Mouse (Mus musculus) limb, embryonic 14.5 days (tissue): Measurements from ENCODE around the gene Hsd11b2. TPM values are rescaled to one million over a fixed set of nuclear protein-coding genes. Genes with fewer than 3 reads are reported as not detected.
A peak's percentile ranks its signal among the peaks of the same experiment; 100 is the strongest.

Experiments
- ATAC-seq: fragments of 200-750 bp; cut with Nextera tagmentation; 2 replicates; pipeline ENCODE4 v1.8.0; 2017; ENCODE audit warnings: low read depth, moderate number of reproducible peaks, moderate TSS enrichment; ENCODE audit not compliant: low FRiP score
- DNase-seq: peaks from one replicate; pipeline ENCODE4 v3.0.0-alpha.2; 2015; ENCODE audit warnings: low spot score
- H3K27ac ChIP-seq: fragments of 300-500 bp; sonication (generic); replicated peaks from 2 replicates; pipeline ENCODE4 v1.5.1; 2014; ENCODE audit warnings: low read depth, mild to moderate bottlenecking, low read length, moderate library complexity, mixed read lengths
- H3K27me3 ChIP-seq: fragments of 300-500 bp; sonication (generic); 2 replicates; pipeline ENCODE4 v1.6.1; 2014; ENCODE audit warnings: low read length, mixed read lengths; ENCODE audit not compliant: control insufficient read depth, insufficient read depth
- H3K36me3 ChIP-seq: fragments of 300-500 bp; sonication (generic); 2 replicates; pipeline ENCODE4 v1.6.1; 2014; ENCODE audit warnings: mild to moderate bottlenecking, low read length, moderate library complexity, mixed read lengths; ENCODE audit not compliant: control insufficient read depth, insufficient read depth
- H3K4me1 ChIP-seq: fragments of 300-500 bp; sonication (generic); 2 replicates; pipeline ENCODE4 v1.6.1; 2014; ENCODE audit warnings: antibody characterized with exemption, low read length, mixed read lengths; ENCODE audit not compliant: control insufficient read depth, insufficient read depth
- H3K4me2 ChIP-seq: fragments of 300-500 bp; sonication (generic); replicated peaks from 2 replicates; pipeline ENCODE4 v1.6.1; 2014; ENCODE audit warnings: low read depth, mild to moderate bottlenecking, low read length, moderate library complexity; ENCODE audit not compliant: severe bottlenecking
- H3K4me3 ChIP-seq: fragments of 300-500 bp; sonication (generic); replicated peaks from 2 replicates; pipeline ENCODE4 v1.5.1; 2014; ENCODE audit warnings: low read length
- H3K9ac ChIP-seq: fragments of 300-500 bp; sonication (generic); 2 replicates; pipeline ENCODE4 v1.6.1; 2014; ENCODE audit warnings: mild to moderate bottlenecking, low read depth, low read length, moderate library complexity; ENCODE audit not compliant: severe bottlenecking
- H3K9me3 ChIP-seq: fragments of 300-500 bp; sonication (generic); 2 replicates; pipeline ENCODE4 v1.6.1; 2016; ENCODE audit warnings: low read length; ENCODE audit not compliant: control insufficient read depth
- POLR2A ChIP-seq: fragments of 200-500 bp; IDR thresholded peaks from 2 replicates; pipeline ENCODE4 v1.8.0; 2012; ENCODE audit warnings: inconsistent platforms, mild to moderate bottlenecking, moderate library complexity, borderline replicate concordance; ENCODE audit not compliant: insufficient read depth, insufficient read length; ENCODE audit errors: extremely low read depth
- WGBS: fragments of 180-500 bp; shearing (Covaris S2); extraction: QIAGEN DNeasy Blood & Tissue Kit; methylation state at CpG from one replicate; pipeline ENCODE4 v1.1.7; 2014; 5-methylcytosine and 5-hydroxymethylcytosine counted together
- polyA plus RNA-seq, 2 experiments: library from polyadenylated mRNA; depleted of rRNA in 1 of 2; stranded (reverse) in 1 of 2; unstranded in 1 of 2; fragments of >200 nt; fragmentation: Nextera tagmentation in 1 of 2; extraction: Ambion mirVana in 1 of 2; gene quantifications; 2 replicates each; pipeline versions ENCODE4 v1.2.1 to v1.2.3; 2012 to 2014

Gene Hsd11b2
- polyA plus RNA-seq, 2 experiments: 1.7 to 3.3 TPM

- 47% methylated on average over 8 of the region's 8 CpGs for WGBS
- Histone ChIP-seq H3K27ac (no peak overlapping the region), H3K4me2 (no peak overlapping the region), H3K27me3 (no peaks in the 10 kb centered on the region), H3K4me3 (no peak overlapping the region), H3K9me3 (no peaks in the 10 kb centered on the region), H3K4me1 (peaks cover 34% of the 10 kb centered on the region), H3K36me3 (peaks cover 4% of the 10 kb centered on the region; the same call in 1 of the 2 replicates), H3K9ac (no peak overlapping the region)
- ATAC-seq (no peak), DNase-seq (no peak)
- no peak for TF ChIP-seq POLR2A
These were observed 1.2 kb upstream of the Hsd11b2 start for GRCm38 (mm10) chr8:105517346-105517745.

GRCm38 (mm10) chr8:105519591-105519990 is 1.0 kb downstream of the Hsd11b2 start:
- Histone ChIP-seq H3K27ac (no peak overlapping the region), H3K9ac (no peak overlapping the region), H3K9me3 (no peaks in the 10 kb centered on the region), H3K36me3 (peaks cover 21% of the 10 kb centered on the region), H3K4me3 (peak overlapping the region; percentile 56), H3K4me1 (peaks cover 34% of the 10 kb centered on the region), H3K4me2 (peak overlapping the region; percentile 97), H3K27me3 (no peaks in the 10 kb centered on the region)
- 5% methylated on average over 2 of the region's 2 CpGs for WGBS
- DNase-seq (no peak), ATAC-seq (no peak)
- TF ChIP-seq POLR2A: no peak

GRCm38 (mm10) chr8:105520521-105520920 is 2.0 kb downstream of the Hsd11b2 start:
- no peak for ATAC-seq
- Histone ChIP-seq H3K4me1 (peaks cover 34% of the 10 kb centered on the region), H3K27ac (no peak overlapping the region), H3K36me3 (peaks cover 28% of the 10 kb centered on the region), H3K27me3 (no peaks in the 10 kb centered on the region), H3K4me2 (no peak overlapping the region), H3K9ac (no peak overlapping the region), H3K9me3 (no peaks in the 10 kb centered on the region), H3K4me3 (no peak overlapping the region)
- WGBS: 31% methylated on average over 5 of the region's 5 CpGs
- no peak for DNase-seq
- TF ChIP-seq POLR2A: no peak

- H3K4me1 ChIP-seq: peaks cover 33% of the 10 kb centered on the region
- H3K4me2 ChIP-seq: no peak overlapping the region
- WGBS: 0% methylated on average over 3 of the region's 3 CpGs
These were observed 2.5 kb downstream of the Hsd11b2 start for GRCm38 (mm10) chr8:105521061-105521460.

GRCm38 (mm10) chr8:105521995-105522769 is 3.6 kb downstream of the Hsd11b2 start:
- Histone ChIP-seq H3K4me2 (no peak overlapping the region), H3K4me1 (peaks cover 28% of the 10 kb centered on the region), H3K27ac (no peak overlapping the region), H3K9ac (no peak overlapping the region), H3K4me3 (no peak overlapping the region), H3K9me3 (no peaks in the 10 kb centered on the region), H3K36me3 (peaks cover 28% of the 10 kb centered on the region), H3K27me3 (no peaks in the 10 kb centered on the region)
- no peak for DNase-seq
- ATAC-seq: no peak
- 69% methylated on average over 21 of the region's 21 CpGs for WGBS
- no peak for TF ChIP-seq POLR2A

More at GRCm38 (mm10) chr8:105521061-105521460, 2.5 kb downstream of the Hsd11b2 start:
- H3K9ac ChIP-seq: no peak overlapping the region; the same call in 1 of the 2 replicates
- H3K27ac ChIP-seq: no peak overlapping the region
- H3K36me3 ChIP-seq: peaks cover 28% of the 10 kb centered on the region
- no peaks in the 10 kb centered on the region for H3K27me3 ChIP-seq
- no peak for ATAC-seq
- H3K4me3 ChIP-seq: no peak overlapping the region
- H3K9me3 ChIP-seq: no peaks in the 10 kb centered on the region
- no peak for DNase-seq
- TF ChIP-seq POLR2A: no peak
